Mouse (Mus musculus): Measurements from ENCODE around the gene BC025920.
A peak's percentile ranks its signal among the peaks of the same experiment; 100 is the strongest.

- peak; percentile 79 for TF ChIP-seq CTCF (IDR thresholded peaks at IDR 0.05; ENCODE audit: low read depth)
- no peak for TF ChIP-seq EP300 (IDR thresholded peaks at IDR 0.05; ENCODE audit: low read depth)
Measured at GRCm38 (mm10) chr10:81602741-81603151, 3.3 kb upstream of the BC025920 start.

Data from liver, embryonic 14.5 days (tissue).